ENCODE assay signal across 8 mouse cellular contexts in the genomic region with DNA sequence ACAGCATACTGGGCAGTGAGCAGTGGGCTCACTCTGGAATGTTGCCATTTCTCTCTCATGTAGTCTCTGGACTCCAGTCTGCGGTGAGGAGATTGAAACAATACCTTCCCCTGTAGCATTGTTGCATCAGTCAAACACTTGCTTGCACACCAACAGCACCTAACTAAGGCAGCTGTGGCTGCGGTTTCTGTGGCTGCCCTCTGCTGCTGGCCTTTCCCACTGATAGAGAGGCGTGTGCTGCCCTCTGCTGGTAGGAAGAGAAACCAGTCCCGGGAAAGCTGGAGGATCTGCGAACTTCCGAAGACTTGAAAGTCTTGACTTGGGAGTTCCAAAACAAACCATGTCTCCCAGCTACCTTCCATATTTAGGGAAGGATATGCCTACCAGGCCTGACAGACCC.
A peak's percentile ranks its signal among the peaks of the same experiment; 100 is the strongest.
DNase-seq lines count a peak whose midpoint lies in the region; ATAC-seq and TF ChIP-seq lines count a peak whose summit lies in the region.

No protein-coding gene starts in this region.

- intact Hi-C loops in heart, adult 2 months (cut with DNase I) = loop anchor here (1.0 to 5.0 kb wide), 5 partner anchors 28 to 1116 kb away; partner anchors contain the start of genes Clic5 and Enpp5

- no peak overlapping the region for H3K4me3 ChIP-seq in heart, adult 2 months
- no peak overlapping the region for H3K4me3 ChIP-seq in kidney, embryonic 14.5 days (ENCODE audit: low read length)
- H3K4me3 ChIP-seq in limb, embryonic 14.5 days (replicated peaks; ENCODE audit: low read length) = no peak overlapping the region
- no peak overlapping the region for H3K4me3 ChIP-seq in myocyte

- no peak overlapping the region for H3ac ChIP-seq in myocyte (ENCODE audit: control insufficient read depth, insufficient read length)

- peak; percentile 94 for DNase-seq in 416B (ENCODE audit: low read depth)
- peak; percentile 54 for DNase-seq in adrenal gland, adult 8-10 months
- DNase-seq in embryo, embryonic 9.5 days (ENCODE audit: extremely low spot score) = peak; percentile 69
- DNase-seq in heart, adult 2 months = peak; percentile 80 to 82
- peak; percentile 80 for DNase-seq in limb, embryonic 14.5 days (ENCODE audit: low spot score)
- DNase-seq in spleen, postnatal 36 days (ENCODE audit: low spot score in 2 of 2) = peak; percentile 57 to 68

- ATAC-seq in kidney, embryonic 14.5 days (ENCODE audit: low FRiP score, low TSS enrichment) = 0 out of 2 replicates have a peak, but pooled peaks have one; percentile 17
- peak; percentile 26; the same call in 1 of the 2 replicates for ATAC-seq in limb, embryonic 14.5 days (ENCODE audit: low FRiP score, low read depth)

- TF ChIP-seq EP300 in heart, adult 2 months (IDR thresholded peaks at IDR 0.05; ENCODE audit: insufficient read depth, low read depth, low read length) = peak; percentile 97

- no peaks in the 10 kb centered on the region for H3K9me3 ChIP-seq in kidney, embryonic 14.5 days (ENCODE audit: control insufficient read depth, low read length)
- H3K9me3 ChIP-seq in limb, embryonic 14.5 days (ENCODE audit: control insufficient read depth, low read length) = no peaks in the 10 kb centered on the region

- 3% methylated on average over 6 of the region's 6 CpGs for WGBS in heart, adult 2 months
- WGBS in kidney, embryonic 14.5 days = 5% methylated on average over 6 of the region's 6 CpGs
- 5% methylated on average over 6 of the region's 6 CpGs for WGBS in limb, embryonic 14.5 days

- peaks cover 2% of the 10 kb centered on the region; the same call in 1 of the 2 replicates for H3K79me2 ChIP-seq in heart, adult 2 months (replicated peaks; ENCODE audit: control insufficient read depth, insufficient read depth, low read length)
- H3K79me2 ChIP-seq in myocyte (ENCODE audit: control insufficient read depth, insufficient read depth) = no peaks in the 10 kb centered on the region

- H3K36me3 ChIP-seq in heart, adult 2 months (ENCODE audit: control insufficient read depth, insufficient read depth, low read length) = no peaks in the 10 kb centered on the region
- no peaks in the 10 kb centered on the region for H3K36me3 ChIP-seq in kidney, embryonic 14.5 days (ENCODE audit: control insufficient read depth, insufficient read depth, low read length)
- H3K36me3 ChIP-seq in limb, embryonic 14.5 days (ENCODE audit: control insufficient read depth, insufficient read depth, low read length) = no peaks in the 10 kb centered on the region
- no peaks in the 10 kb centered on the region for H3K36me3 ChIP-seq in myocyte (ENCODE audit: control insufficient read depth, insufficient read depth)

- no peak; the same call in none of the 2 replicates for TF ChIP-seq CTCF in heart, adult 2 months (IDR thresholded peaks at IDR 0.05)

- no peak overlapping the region for H3K9ac ChIP-seq in heart, adult 2 months (ENCODE audit: low read depth, low read length)
- H3K9ac ChIP-seq in kidney, embryonic 14.5 days (ENCODE audit: low read depth, low read length) = no peak overlapping the region
- no peak overlapping the region for H3K9ac ChIP-seq in limb, embryonic 14.5 days (ENCODE audit: low read depth, low read length, severe bottlenecking)

- H3K27me3 ChIP-seq in heart, adult 2 months (ENCODE audit: control insufficient read depth, insufficient read depth, low read length) = no peaks in the 10 kb centered on the region
- H3K27me3 ChIP-seq in kidney, embryonic 14.5 days (ENCODE audit: control insufficient read depth, insufficient read depth, low read length) = no peaks in the 10 kb centered on the region
- H3K27me3 ChIP-seq in limb, embryonic 14.5 days (ENCODE audit: control insufficient read depth, insufficient read depth, low read length) = peaks cover 22% of the 10 kb centered on the region; the same call in 1 of the 2 replicates
- no peaks in the 10 kb centered on the region for H3K27me3 ChIP-seq in myocyte (ENCODE audit: control insufficient read depth, insufficient read depth, insufficient read length)

- TF ChIP-seq POLR2A in heart, adult 2 months (IDR thresholded peaks at IDR 0.05; ENCODE audit: insufficient read depth, low read depth, low read length) = no peak
- no peak for TF ChIP-seq POLR2A in limb, embryonic 14.5 days (IDR thresholded peaks at IDR 0.05; ENCODE audit: borderline replicate concordance, extremely low read depth, insufficient read depth, insufficient read length)
- no peak for TF ChIP-seq POLR2A in myocyte (IDR thresholded peaks at IDR 0.05; ENCODE audit: insufficient read length, low read depth)

- H3K27ac ChIP-seq in heart, adult 2 months = peak overlapping the region; percentile 42; the same call in 1 of the 2 replicates
- no peak overlapping the region for H3K27ac ChIP-seq in kidney, embryonic 14.5 days (ENCODE audit: low read depth, low read length)
- no peak overlapping the region for H3K27ac ChIP-seq in limb, embryonic 14.5 days (replicated peaks; ENCODE audit: low read depth, low read length)

- peaks cover 7% of the 10 kb centered on the region for H3K4me1 ChIP-seq in heart, adult 2 months (ENCODE audit: control insufficient read depth, insufficient read depth, low read length)
- 0 out of 2 replicates have a peak, but pooled peaks cover 5% of the 10 kb centered on the region for H3K4me1 ChIP-seq in kidney, embryonic 14.5 days (ENCODE audit: control insufficient read depth, insufficient read depth, low read length)
- peaks cover 4% of the 10 kb centered on the region; the same call in 1 of the 2 replicates for H3K4me1 ChIP-seq in limb, embryonic 14.5 days (ENCODE audit: control insufficient read depth, insufficient read depth, low read length)

- H3K4me2 ChIP-seq in kidney, embryonic 14.5 days (replicated peaks; ENCODE audit: low read depth, low read length) = no peak overlapping the region
- H3K4me2 ChIP-seq in limb, embryonic 14.5 days (replicated peaks; ENCODE audit: low read depth, low read length, severe bottlenecking) = no peak overlapping the region
- H3K4me2 ChIP-seq in myocyte (ENCODE audit: low read depth) = peak overlapping the region; percentile 51

TF ChIP-seq in myocyte, 11 proteins besides CTCF, POLR2A, EP300 and RAD21:
- TF ChIP-seq TCF3 (IDR thresholded peaks at IDR 0.05; ENCODE audit: insufficient read length, low read depth) (peak; percentile 93), USF1 (IDR thresholded peaks at IDR 0.05; ENCODE audit: low read depth) (no peak), MYOD1 (IDR thresholded peaks at IDR 0.05; ENCODE audit: control insufficient read depth in 1 of 3, insufficient read length in 2 of 3, low read depth in 2 of 3) (peak; percentile 52 to 97 (median 96)), TCF12 (IDR thresholded peaks at IDR 0.05; ENCODE audit: insufficient read depth, poor library complexity, severe bottlenecking) (peak; percentile 91), REST (IDR thresholded peaks at IDR 0.05; ENCODE audit: insufficient read depth, insufficient read length) (no peak), MYOG (IDR thresholded peaks at IDR 0.05; ENCODE audit: control insufficient read depth in 1 of 3, insufficient read depth in 1 of 3, insufficient read length in 2 of 3, low read depth in 2 of 3) (peak; percentile 89 to 99 (median 96)), POLR2AphosphoS2 (IDR thresholded peaks at IDR 0.05; ENCODE audit: insufficient read length, low read depth) (no peak), E2F4 (IDR thresholded peaks at IDR 0.05; ENCODE audit: insufficient read depth) (no peak), CEBPB (IDR thresholded peaks at IDR 0.05; ENCODE audit: insufficient read depth, poor library complexity, severe bottlenecking) (peak; percentile 91), SRF (IDR thresholded peaks at IDR 0.05; ENCODE audit: control insufficient read depth, insufficient read length, low read depth) (no peak), MAX (IDR thresholded peaks at IDR 0.05; ENCODE audit: low read depth) (peak; percentile 22)
